ENCODE assay signal across 8 mouse cellular contexts in the genomic region with DNA sequence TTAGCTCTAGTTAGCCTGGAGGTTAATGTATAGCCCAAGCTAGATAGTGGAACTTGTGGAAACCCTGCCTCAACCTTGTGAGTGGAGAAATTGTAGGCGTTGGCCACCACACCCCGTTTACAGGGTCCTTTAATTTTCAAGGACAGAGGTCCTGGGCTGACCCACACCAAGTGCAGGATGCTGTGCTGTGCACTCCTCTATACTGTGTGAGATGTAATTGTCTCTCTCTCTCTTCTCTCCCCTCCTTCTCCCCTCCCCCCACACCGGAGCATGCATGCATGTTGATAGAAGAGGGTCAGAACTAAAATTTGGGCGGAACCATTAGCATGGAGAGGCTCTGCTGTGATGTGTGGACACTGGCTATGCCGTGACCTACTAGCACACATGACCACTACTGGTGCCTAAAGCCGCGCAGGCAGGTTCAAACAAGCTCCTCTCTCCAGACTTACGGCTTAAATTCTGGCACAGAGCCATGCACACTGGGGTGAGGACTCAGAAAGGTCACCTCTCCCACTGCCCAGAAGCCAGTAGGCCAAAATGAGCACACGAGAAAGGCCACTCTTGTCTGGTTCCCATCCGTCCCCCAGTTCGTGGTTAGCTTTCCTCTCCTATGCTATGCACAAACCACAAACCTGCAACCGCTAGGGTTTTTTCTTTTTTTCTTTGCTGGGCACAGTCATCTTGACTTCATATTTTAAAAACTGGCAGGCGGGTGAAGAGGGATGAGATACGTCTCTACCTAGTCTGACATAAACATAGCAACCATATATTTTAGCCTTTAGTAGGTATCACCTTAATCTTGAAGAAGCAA. TPM values are rescaled to one million over a fixed set of nuclear protein-coding genes. Genes with fewer than 3 reads are reported as not detected.
DNase-seq lines count a peak whose midpoint lies in the region; ATAC-seq lines count a peak whose summit lies in the region.

No protein-coding gene starts in this region.

- no peaks in the 10 kb centered on the region; the same call in 1 of the 2 replicates for H3K4me1 ChIP-seq in hindbrain, embryonic 11.5 days (replicated peaks; ENCODE audit: control insufficient read depth, insufficient read depth, low read length)
- H3K4me1 ChIP-seq in limb, embryonic 15.5 days: peaks cover 27% of the 10 kb centered on the region

- peaks cover 17% of the 10 kb centered on the region for H3K27me3 ChIP-seq in hindbrain, embryonic 11.5 days (ENCODE audit: control insufficient read depth, insufficient read depth, low read length)
- peaks cover 8% of the 10 kb centered on the region; the same call in 1 of the 2 replicates for H3K27me3 ChIP-seq in limb, embryonic 15.5 days
- H3K27me3 ChIP-seq in splenic B cell, adult 2 months (ENCODE audit: control insufficient read depth, insufficient read depth, low read length, poor library complexity, severe bottlenecking): no peaks in the 10 kb centered on the region

- peak; percentile 17; the same call in 1 of the 2 replicates for ATAC-seq in hindbrain, embryonic 11.5 days (ENCODE audit: low FRiP score)
- 0 out of 2 replicates have a peak, but pooled peaks have one; percentile 33 for ATAC-seq in limb, embryonic 15.5 days (ENCODE audit: insufficient number of reproducible peaks, low FRiP score, low TSS enrichment, low read depth)

- H3K9ac ChIP-seq in hindbrain, embryonic 11.5 days (ENCODE audit: low read depth, low read length): no peak overlapping the region
- H3K9ac ChIP-seq in limb, embryonic 15.5 days: no peak overlapping the region

- peak; percentile 48 for DNase-seq in testis, postnatal 10 days (ENCODE audit: low spot score)
- no peak for DNase-seq in testis, postnatal 14 days (ENCODE audit: low spot score)
- DNase-seq in hindbrain, embryonic 11.5 days (ENCODE audit: low spot score): peak; percentile 13
- DNase-seq in splenic B cell, adult 2 months (ENCODE audit: low read depth, low spot score): peak; percentile 17
- no peak for DNase-seq in cerebellum, postnatal 4 days (ENCODE audit: low spot score in 2 of 2)
- DNase-seq in embryo, embryonic 9.5 days (ENCODE audit: extremely low spot score): no peak
- DNase-seq in embryo, embryonic 10.5 days (ENCODE audit: low spot score): no peak

- H3K27ac ChIP-seq in hindbrain, embryonic 11.5 days (ENCODE audit: low read depth, low read length): no peak overlapping the region
- H3K27ac ChIP-seq in limb, embryonic 15.5 days: no peak overlapping the region; the same call in 1 of the 2 replicates

- 56% methylated on average over 14 of the region's 14 CpGs for WGBS in hindbrain, embryonic 11.5 days
- WGBS in limb, embryonic 15.5 days: 41% methylated on average over 14 of the region's 14 CpGs

- no peaks in the 10 kb centered on the region for H3K36me3 ChIP-seq in hindbrain, embryonic 11.5 days (ENCODE audit: control insufficient read depth, insufficient read depth, low read length)
- no peaks in the 10 kb centered on the region for H3K36me3 ChIP-seq in limb, embryonic 15.5 days
- no peaks in the 10 kb centered on the region for H3K36me3 ChIP-seq in splenic B cell, adult 2 months (ENCODE audit: control insufficient read depth, insufficient read depth, low read length, poor library complexity, severe bottlenecking)

- no peaks in the 10 kb centered on the region for H3K9me3 ChIP-seq in hindbrain, embryonic 11.5 days (ENCODE audit: control insufficient read depth, low read length)
- no peaks in the 10 kb centered on the region for H3K9me3 ChIP-seq in limb, embryonic 15.5 days

- peak overlapping the region; percentile 58; the same call in 1 of the 2 replicates for H3K4me3 ChIP-seq in hindbrain, embryonic 11.5 days (ENCODE audit: low read depth, low read length)
- peak overlapping the region; percentile 65 for H3K4me3 ChIP-seq in limb, embryonic 15.5 days

- H3K4me2 ChIP-seq in hindbrain, embryonic 11.5 days (replicated peaks; ENCODE audit: low read depth, low read length): peak overlapping the region; percentile 98
- H3K4me2 ChIP-seq in limb, embryonic 15.5 days: peak overlapping the region; percentile 99

RNA-seq across cellular contexts. Expression of a gene that starts 0.6 kb away (rescaled TPM):
- polyA plus RNA-seq in hindbrain, embryonic 11.5 days (2014; fragmentation: Nextera tagmentation; extraction: Ambion mirVana): 4.6 TPM in 2 replicates
- 9.8 and 12.8 TPM in 2 replicates for polyA plus RNA-seq in limb, embryonic 15.5 days (2015; fragmentation: Nextera tagmentation; extraction: Ambion mirVana)

RNA-seq across cellular contexts. Expression of a gene that starts 34.3 kb away (rescaled TPM):
- 17.9 and 20.4 TPM in 2 replicates for polyA plus RNA-seq in hindbrain, embryonic 11.5 days (2014; fragmentation: Nextera tagmentation; extraction: Ambion mirVana)
- polyA plus RNA-seq in limb, embryonic 15.5 days (2015; fragmentation: Nextera tagmentation; extraction: Ambion mirVana): 16.8 and 19.4 TPM in 2 replicates

RNA-seq across cellular contexts. Expression of a gene that starts 34.3 kb away (rescaled TPM):
- polyA plus RNA-seq in hindbrain, embryonic 11.5 days (2014; fragmentation: Nextera tagmentation; extraction: Ambion mirVana): 10.4 and 12.7 TPM in 2 replicates
- polyA plus RNA-seq in limb, embryonic 15.5 days (2015; fragmentation: Nextera tagmentation; extraction: Ambion mirVana): 12.6 and 14.2 TPM in 2 replicates

Comparison
In these comparisons a context has a peak if more than half of its experiments do, and no peak if none do; other contexts are left out.
1. DNase-seq: peak in testis, postnatal 10 days (single experiment), hindbrain, embryonic 11.5 days (single experiment) and splenic B cell, adult 2 months (single experiment); none in testis, postnatal 14 days (single experiment), cerebellum, postnatal 4 days (0 of 2), embryo, embryonic 9.5 days (single experiment) and embryo, embryonic 10.5 days (single experiment).